Mouse (Mus musculus) E14TG2a.4 (cell line): Measurements from ENCODE around the gene Hoxd13.

Source experiments
- CTCF ChIP-seq: conservative IDR thresholded peaks from 2 replicates; pipeline ENCODE4 v1.5.1; 2014; ENCODE audit warnings: low read length
- NANOG ChIP-seq: IDR thresholded peaks from 2 replicates; pipeline ENCODE4 v1.6.1; 2014; ENCODE audit warnings: borderline replicate concordance, low read length, mixed read lengths
- POU5F1 ChIP-seq: IDR thresholded peaks from 2 replicates; pipeline ENCODE4 v1.6.1; 2014; ENCODE audit warnings: low read length, borderline replicate concordance

GRCm38 (mm10) chr2:74654743-74655419, 13.2 kb upstream of the Hoxd13 start:
- no peak for TF ChIP-seq CTCF
- no peak for TF ChIP-seq NANOG
- no peak for TF ChIP-seq POU5F1
